Mouse (Mus musculus): Measurements from ENCODE around the gene Tek. TPM values are rescaled to one million over a fixed set of nuclear protein-coding genes. Genes with fewer than 3 reads are reported as not detected.

Gene Tek
- total RNA-seq, 2 experiments from 2014 or later = 8.8 to 10.7 TPM

GRCm38 (mm10) chr4:94803187-94803586 is 64.1 kb downstream of the Tek start:
- no peak for DNase-seq (ENCODE audit: low spot score in 2 of 2)

- DNase-seq (ENCODE audit: low spot score in 2 of 2) = no peak
These were observed 71.5 kb downstream of the Tek start for GRCm38 (mm10) chr4:94810616-94811015.

GRCm38 (mm10) chr4:94826891-94827290 is 87.8 kb downstream of the Tek start:
- DNase-seq (ENCODE audit: low spot score in 2 of 2) = no peak

- no peak for DNase-seq (ENCODE audit: low spot score in 2 of 2)
These were observed 88.3 kb downstream of the Tek start for GRCm38 (mm10) chr4:94827429-94827828.

GRCm38 (mm10) chr4:94829924-94830386 is 90.9 kb downstream of the Tek start:
- DNase-seq (ENCODE audit: low spot score in 2 of 2) = no peak

- no peak for DNase-seq (ENCODE audit: low spot score in 2 of 2)
These were observed 98.0 kb downstream of the Tek start for GRCm38 (mm10) chr4:94837061-94837460.

GRCm38 (mm10) chr4:94853301-94853700 is 114.2 kb downstream of the Tek start:
- no peak for DNase-seq (ENCODE audit: low spot score in 2 of 2)

GRCm38 (mm10) chr4:94854270-94854669 is 115.2 kb downstream of the Tek start:
- no peak for DNase-seq (ENCODE audit: low spot score in 2 of 2)

GRCm38 (mm10) chr4:94855201-94855600 is 116.1 kb downstream of the Tek start:
- no peak for DNase-seq (ENCODE audit: low spot score in 2 of 2)

- DNase-seq (ENCODE audit: low spot score in 2 of 2) = peak in 1 of 2 experiments; percentile 9
These were observed 161.7 kb downstream of the Tek start for GRCm38 (mm10) chr4:94900744-94901143.

GRCm38 (mm10) chr4:94901780-94902179 is 162.7 kb downstream of the Tek start:
- DNase-seq (ENCODE audit: low spot score in 2 of 2) = no peak

Other genes with a start within 250 kb of the Tek start
- not detected for gene Gm10306, start 182.7 kb upstream of the Tek start, total RNA-seq (2021)
- 10 to 100 TPM in 1 of 2 experiments, 1 to 10 TPM in 1; 9.4 to 10.8 TPM for gene Caap1, start 182.5 kb upstream of the Tek start, total RNA-seq (2021)
- gene Plaa, start 136.0 kb upstream of the Tek start, total RNA-seq (2021) = 10 to 100 TPM; 56.5 to 60.9 TPM
- 10 to 100 TPM; 23.8 to 29.4 TPM for gene Ift74, start 124.8 kb upstream of the Tek start, total RNA-seq (2021)
- not detected for gene Lrrc19, start 89.1 kb upstream of the Tek start, total RNA-seq (2021)
- under 1 TPM; 0.48 to 0.60 TPM for gene Eqtn, start 189.6 kb downstream of the Tek start, total RNA-seq (2021)
- 10 to 100 TPM; 30.0 to 33.9 TPM for gene Mysm1, start 239.8 kb downstream of the Tek start, total RNA-seq (2021)

Measured in layer of hippocampus, postnatal 14 days (tissue).